Mouse (Mus musculus): ENCODE results near the gene Usp19. TPM values are rescaled to one million over a fixed set of nuclear protein-coding genes. Genes with fewer than 3 reads are reported as not detected.
A peak's percentile ranks its signal among the peaks of the same experiment; 100 is the strongest.

The Usp19 gene
- polyA plus RNA-seq, 1 experiment from 2014 or later = 68.0 TPM

- H3K27ac ChIP-seq (replicated peaks) = no peak overlapping the region
- no peak overlapping the region for H3K9ac ChIP-seq (replicated peaks)
- H3K36me3 ChIP-seq = peaks cover 29% of the 10 kb centered on the region
- no peaks in the 10 kb centered on the region for H3K27me3 ChIP-seq (replicated peaks)
- H3K4me1 ChIP-seq = no peaks in the 10 kb centered on the region
- no peak overlapping the region for H3K4me3 ChIP-seq (replicated peaks)
- WGBS = 82% methylated on average over 4 of the region's 4 CpGs
- ATAC-seq (ENCODE audit: low FRiP score) = no peak
- H3K4me2 ChIP-seq = no peak overlapping the region
- H3K9me3 ChIP-seq (replicated peaks) = no peaks in the 10 kb centered on the region
Observed at GRCm38 (mm10) chr9:108469845-108470244, 20.6 kb upstream of the Usp19 start.

- H3K9ac ChIP-seq (replicated peaks) = no peak overlapping the region
- 53% methylated on average over 1 of the region's 1 CpGs for WGBS
- no peaks in the 10 kb centered on the region for H3K36me3 ChIP-seq
- H3K27me3 ChIP-seq (replicated peaks) = no peaks in the 10 kb centered on the region
- no peak overlapping the region for H3K4me2 ChIP-seq
- no peak overlapping the region for H3K4me3 ChIP-seq (replicated peaks)
- no peaks in the 10 kb centered on the region for H3K9me3 ChIP-seq (replicated peaks)
- H3K27ac ChIP-seq (replicated peaks) = no peak overlapping the region
- no peak for ATAC-seq (ENCODE audit: low FRiP score)
- peaks cover 11% of the 10 kb centered on the region for H3K4me1 ChIP-seq
Observed at GRCm38 (mm10) chr9:108474528-108474927, 15.9 kb upstream of the Usp19 start.

- no peaks in the 10 kb centered on the region for H3K27me3 ChIP-seq (replicated peaks)
- no peaks in the 10 kb centered on the region for H3K9me3 ChIP-seq (replicated peaks)
- WGBS = 1% methylated on average over 20 of the region's 20 CpGs
- H3K9ac ChIP-seq (replicated peaks) = peak overlapping the region; percentile 17; the same call in 1 of the 2 replicates
- no peaks in the 10 kb centered on the region for H3K36me3 ChIP-seq
- H3K4me2 ChIP-seq = peak overlapping the region; percentile 51
- ATAC-seq (ENCODE audit: low FRiP score) = peak; percentile 53; the same call in 1 of the 2 replicates
- H3K4me3 ChIP-seq (replicated peaks) = peak overlapping the region; percentile 32
- H3K4me1 ChIP-seq = peaks cover 19% of the 10 kb centered on the region
- peak overlapping the region; percentile 30 for H3K27ac ChIP-seq (replicated peaks)
Observed at GRCm38 (mm10) chr9:108478638-108479156, 11.7 kb upstream of the Usp19 start.

- H3K36me3 ChIP-seq = no peaks in the 10 kb centered on the region
- ATAC-seq (ENCODE audit: low FRiP score) = no peak; the same call in 1 of the 2 replicates
- no peak overlapping the region; the same call in 1 of the 2 replicates for H3K27ac ChIP-seq (replicated peaks)
- peak overlapping the region; percentile 17; the same call in 1 of the 2 replicates for H3K9ac ChIP-seq (replicated peaks)
- H3K27me3 ChIP-seq (replicated peaks) = no peaks in the 10 kb centered on the region
- H3K4me1 ChIP-seq = peaks cover 19% of the 10 kb centered on the region
- peak overlapping the region; percentile 51 for H3K4me2 ChIP-seq
- peak overlapping the region; percentile 32 for H3K4me3 ChIP-seq (replicated peaks)
- H3K9me3 ChIP-seq (replicated peaks) = no peaks in the 10 kb centered on the region
- WGBS = 35% methylated on average over 11 of the region's 11 CpGs
Observed at GRCm38 (mm10) chr9:108479241-108479640, 11.2 kb upstream of the Usp19 start.

- peak within 1 kb of the TSS; percentile 30 for H3K27ac ChIP-seq (replicated peaks)
- no peaks in the 10 kb centered on the region for H3K36me3 ChIP-seq
- H3K9me3 ChIP-seq (replicated peaks) = no peaks in the 10 kb centered on the region
- H3K9ac ChIP-seq (replicated peaks) = peak within 1 kb of the TSS; percentile 40
- H3K27me3 ChIP-seq (replicated peaks) = no peaks in the 10 kb centered on the region
- ATAC-seq (ENCODE audit: low FRiP score) = peak; percentile 39; the same call in 1 of the 2 replicates
- peaks cover 19% of the 10 kb centered on the region for H3K4me1 ChIP-seq
- peak within 1 kb of the TSS; percentile 51 for H3K4me2 ChIP-seq
- H3K4me3 ChIP-seq (replicated peaks) = peak within 1 kb of the TSS; percentile 37
- WGBS = 9% methylated on average over 10 of the region's 10 CpGs
Observed at GRCm38 (mm10) chr9:108479721-108480351, 10.6 kb upstream of the Usp19 start, which contains the start of gene Lamb2. Gene Lamb2 (plus strand): TSS chr9:108479736.

GRCm38 (mm10) chr9:108480813-108481519, 9.4 kb upstream of the Usp19 start:
- WGBS = 93% methylated on average over 28 of the region's 28 CpGs
- peaks cover 19% of the 10 kb centered on the region for H3K4me1 ChIP-seq
- H3K27me3 ChIP-seq (replicated peaks) = no peaks in the 10 kb centered on the region
- H3K9me3 ChIP-seq (replicated peaks) = no peaks in the 10 kb centered on the region
- H3K9ac ChIP-seq (replicated peaks) = no peak overlapping the region
- no peak overlapping the region for H3K4me3 ChIP-seq (replicated peaks)
- H3K27ac ChIP-seq (replicated peaks) = no peak overlapping the region
- no peaks in the 10 kb centered on the region for H3K36me3 ChIP-seq
- no peak for ATAC-seq (ENCODE audit: low FRiP score)
- peak overlapping the region; percentile 51; the same call in 1 of the 2 replicates for H3K4me2 ChIP-seq

- no peaks in the 10 kb centered on the region for H3K9me3 ChIP-seq (replicated peaks)
- H3K4me2 ChIP-seq = no peak overlapping the region
- no peak overlapping the region for H3K4me3 ChIP-seq (replicated peaks)
- peaks cover 19% of the 10 kb centered on the region for H3K4me1 ChIP-seq
- H3K9ac ChIP-seq (replicated peaks) = no peak overlapping the region
- no peaks in the 10 kb centered on the region for H3K27me3 ChIP-seq (replicated peaks)
- no peaks in the 10 kb centered on the region for H3K36me3 ChIP-seq
- no peak overlapping the region for H3K27ac ChIP-seq (replicated peaks)
- 94% methylated on average over 19 of the region's 19 CpGs for WGBS
- no peak for ATAC-seq (ENCODE audit: low FRiP score)
Observed at GRCm38 (mm10) chr9:108481520-108482210, 8.7 kb upstream of the Usp19 start.

GRCm38 (mm10) chr9:108483051-108483790, 7.2 kb upstream of the Usp19 start:
- H3K4me2 ChIP-seq = no peak overlapping the region
- H3K4me1 ChIP-seq = peaks cover 19% of the 10 kb centered on the region
- no peak overlapping the region for H3K9ac ChIP-seq (replicated peaks)
- H3K4me3 ChIP-seq (replicated peaks) = no peak overlapping the region
- no peak overlapping the region for H3K27ac ChIP-seq (replicated peaks)
- no peaks in the 10 kb centered on the region for H3K27me3 ChIP-seq (replicated peaks)
- WGBS = 95% methylated on average over 18 of the region's 18 CpGs
- 0 out of 2 replicates have a peak, but pooled peaks cover 2% of the 10 kb centered on the region for H3K36me3 ChIP-seq
- H3K9me3 ChIP-seq (replicated peaks) = no peaks in the 10 kb centered on the region
- ATAC-seq (ENCODE audit: low FRiP score) = no peak

- Histone ChIP-seq H3K4me2 (no peak overlapping the region), H3K4me3 (replicated peaks) (no peak overlapping the region), H3K4me1 (peaks cover 12% of the 10 kb centered on the region), H3K9ac (replicated peaks) (no peak overlapping the region), H3K27ac (replicated peaks) (no peak overlapping the region), H3K27me3 (replicated peaks) (no peaks in the 10 kb centered on the region), H3K9me3 (replicated peaks) (no peaks in the 10 kb centered on the region), H3K36me3 (0 out of 2 replicates have a peak, but pooled peaks cover 4% of the 10 kb centered on the region)
- 95% methylated on average over 15 of the region's 15 CpGs for WGBS
- ATAC-seq (ENCODE audit: low FRiP score) = no peak
Observed at GRCm38 (mm10) chr9:108484021-108484420, 6.4 kb upstream of the Usp19 start.

GRCm38 (mm10) chr9:108485301-108485875, 5.0 kb upstream of the Usp19 start:
- no peak overlapping the region for H3K4me2 ChIP-seq
- WGBS = 93% methylated on average over 19 of the region's 19 CpGs

More at GRCm38 (mm10) chr9:108485301-108485875, 5.0 kb upstream of the Usp19 start:
- ATAC-seq (ENCODE audit: low FRiP score) = no peak
- H3K27me3 ChIP-seq (replicated peaks) = no peaks in the 10 kb centered on the region
- H3K9me3 ChIP-seq (replicated peaks) = no peaks in the 10 kb centered on the region
- H3K36me3 ChIP-seq = 0 out of 2 replicates have a peak, but pooled peaks cover 4% of the 10 kb centered on the region
- no peak overlapping the region for H3K4me3 ChIP-seq (replicated peaks)
- no peak overlapping the region for H3K27ac ChIP-seq (replicated peaks)
- no peak overlapping the region for H3K9ac ChIP-seq (replicated peaks)
- H3K4me1 ChIP-seq = peaks cover 12% of the 10 kb centered on the region

All from neural tube, embryonic 15.5 days (tissue).